Mouse (Mus musculus) gastrocnemius, adult 2 months (tissue): Measurements from ENCODE around the gene Trim54. TPM values are rescaled to one million over a fixed set of nuclear protein-coding genes. Genes with fewer than 3 reads are reported as not detected.
A peak's percentile ranks its signal among the peaks of the same experiment; 100 is the strongest.

Source experiments
- DNase-seq: peaks from one replicate; pipeline ENCODE4 v3.0.0; 2022
- H3K27ac ChIP-seq: fragments of 200-600 bp; 2 replicates; pipeline ENCODE4 v1.8.1; 2022; ENCODE audit warnings: mild to moderate bottlenecking
- H3K4me3 ChIP-seq: fragments of 200-600 bp; 2 replicates; pipeline ENCODE4 v1.8.1; 2022; ENCODE audit warnings: mild to moderate bottlenecking, moderate library complexity
- CTCF ChIP-seq: fragments of 200-600 bp; IDR thresholded peaks from 2 replicates; pipeline ENCODE4 v1.8.1; 2022; ENCODE audit warnings: antibody characterized with exemption, mild to moderate bottlenecking, moderate library complexity
- intact Hi-C: fragments of 180-260 bp; cut with DNase I; formaldehyde crosslinking; loops from one replicate; pipeline ENCODE4 v1.15.1; 2025
- total RNA-seq, 2 experiments: library from RNA; stranded (reverse); gene quantifications; 2 replicates each; pipeline ENCODE4 v1.2.3; 2021

Gene Trim54
- total RNA-seq, 2 experiments from 2014 or later, result 356 to 504 TPM

DNA sequence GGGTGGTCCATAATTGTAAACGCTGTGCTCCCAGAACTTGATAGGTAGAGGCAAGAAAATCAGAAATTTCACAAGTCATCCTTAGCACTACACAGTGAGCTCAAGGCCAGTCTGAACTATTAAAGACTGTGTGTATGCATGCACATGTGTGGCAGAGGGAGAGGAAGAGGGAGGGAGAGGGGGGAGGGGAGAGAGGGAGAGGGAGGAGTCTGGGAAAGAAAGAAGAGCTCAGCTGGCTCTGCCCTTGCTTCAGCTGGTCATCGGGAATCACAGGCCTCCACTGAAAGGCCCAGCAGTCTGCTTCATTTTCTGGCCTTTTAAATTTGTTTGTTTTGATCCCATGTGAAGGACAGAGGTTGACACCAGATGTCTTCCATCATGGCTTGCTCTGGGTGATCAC is 7.0 kb downstream of the Trim54 start:
- TF ChIP-seq CTCF, result no peak
- no peak for DNase-seq
- intact Hi-C loops, result no loop called here
- Histone ChIP-seq H3K4me3 (peak overlapping the region; percentile 28), H3K27ac (peak overlapping the region; percentile 72)

DNA sequence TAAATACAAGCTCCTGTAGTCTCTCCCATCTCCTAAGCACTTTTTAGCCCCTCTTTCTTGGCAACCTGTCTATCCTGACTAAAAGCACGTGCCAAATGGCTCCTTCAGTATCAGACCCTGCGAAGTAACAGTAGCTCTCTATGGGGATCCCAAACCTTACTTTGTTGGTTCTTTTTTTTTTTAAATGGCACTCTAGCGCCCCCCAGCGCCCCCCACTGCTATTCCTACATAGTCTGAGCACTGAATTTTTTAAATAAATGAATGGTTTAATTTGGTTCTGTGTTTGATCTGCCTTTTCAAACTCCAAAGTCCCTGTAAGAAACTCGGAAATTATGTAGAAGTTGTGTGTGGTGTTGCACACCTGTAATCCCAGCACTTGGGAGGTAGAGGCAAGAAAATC is 9.5 kb downstream of the Trim54 start:
- TF ChIP-seq CTCF, result peak; percentile 14; the same call in 1 of the 2 replicates
- Histone ChIP-seq H3K4me3 (no peak overlapping the region), H3K27ac (no peak overlapping the region)
- intact Hi-C loops, result no loop called here
- DNase-seq, result no peak

DNA sequence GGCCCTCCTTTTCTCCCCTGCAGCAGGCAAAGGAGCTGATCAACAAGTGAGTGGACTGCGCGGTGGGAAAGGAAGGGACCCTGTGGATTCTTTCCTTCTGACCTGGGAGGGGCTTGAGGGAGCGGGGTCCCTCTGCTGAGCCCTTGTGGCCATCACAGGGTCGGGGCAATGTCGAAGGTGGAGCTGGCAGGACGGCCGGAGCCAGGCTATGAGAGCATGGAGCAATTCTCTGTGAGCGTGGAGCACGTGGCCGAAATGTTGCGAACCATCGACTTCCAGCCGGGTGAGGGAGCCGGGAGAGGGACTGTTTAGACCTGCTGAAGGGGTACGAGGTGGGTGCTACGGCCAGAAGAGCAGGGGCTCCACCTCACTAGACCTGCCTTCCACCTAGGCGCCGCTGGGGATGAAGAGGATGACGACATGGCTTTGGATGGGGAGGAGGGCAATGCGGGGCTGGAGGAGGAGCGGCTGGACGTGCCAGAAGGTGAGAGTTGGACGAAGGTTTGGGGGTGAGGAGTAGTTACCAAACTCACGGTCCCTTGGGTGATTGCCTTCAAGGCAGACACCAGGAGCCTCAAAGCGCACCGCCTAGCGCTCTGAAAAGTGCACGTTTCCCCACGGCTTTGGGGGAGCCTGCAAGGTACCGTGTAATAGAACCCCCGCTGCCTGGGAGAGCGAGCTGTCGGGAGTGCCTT is 20.4 kb downstream of the Trim54 start:
- DNase-seq, result no peak
- Histone ChIP-seq H3K4me3 (no peak overlapping the region), H3K27ac (no peak overlapping the region)
- no peak for TF ChIP-seq CTCF
- intact Hi-C loops, result no loop called here

DNA sequence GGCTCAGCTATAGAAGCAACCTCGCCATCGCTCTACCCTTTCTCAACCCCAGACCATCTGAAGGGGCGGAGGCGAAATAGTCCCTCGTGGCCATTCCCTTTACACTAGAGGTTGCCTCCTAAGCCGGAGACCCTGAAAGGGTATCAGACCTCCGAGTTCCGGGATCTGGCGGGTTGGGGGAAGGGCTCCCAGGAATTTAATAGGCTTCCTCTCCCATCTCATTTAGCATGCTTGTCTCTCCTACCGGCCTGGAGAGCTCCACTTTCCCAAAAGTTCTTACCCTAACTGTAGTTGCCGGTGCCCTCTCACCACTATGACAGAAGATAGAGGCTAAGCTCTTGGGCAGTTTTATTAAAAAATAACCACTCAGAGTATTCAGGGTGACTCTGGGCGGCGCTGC is 21.1 kb downstream of the Trim54 start:
- Histone ChIP-seq H3K4me3 (no peak overlapping the region), H3K27ac (no peak overlapping the region)
- no peak for TF ChIP-seq CTCF
- DNase-seq, result peak; percentile 28
- intact Hi-C loops, result no loop called here

DNA sequence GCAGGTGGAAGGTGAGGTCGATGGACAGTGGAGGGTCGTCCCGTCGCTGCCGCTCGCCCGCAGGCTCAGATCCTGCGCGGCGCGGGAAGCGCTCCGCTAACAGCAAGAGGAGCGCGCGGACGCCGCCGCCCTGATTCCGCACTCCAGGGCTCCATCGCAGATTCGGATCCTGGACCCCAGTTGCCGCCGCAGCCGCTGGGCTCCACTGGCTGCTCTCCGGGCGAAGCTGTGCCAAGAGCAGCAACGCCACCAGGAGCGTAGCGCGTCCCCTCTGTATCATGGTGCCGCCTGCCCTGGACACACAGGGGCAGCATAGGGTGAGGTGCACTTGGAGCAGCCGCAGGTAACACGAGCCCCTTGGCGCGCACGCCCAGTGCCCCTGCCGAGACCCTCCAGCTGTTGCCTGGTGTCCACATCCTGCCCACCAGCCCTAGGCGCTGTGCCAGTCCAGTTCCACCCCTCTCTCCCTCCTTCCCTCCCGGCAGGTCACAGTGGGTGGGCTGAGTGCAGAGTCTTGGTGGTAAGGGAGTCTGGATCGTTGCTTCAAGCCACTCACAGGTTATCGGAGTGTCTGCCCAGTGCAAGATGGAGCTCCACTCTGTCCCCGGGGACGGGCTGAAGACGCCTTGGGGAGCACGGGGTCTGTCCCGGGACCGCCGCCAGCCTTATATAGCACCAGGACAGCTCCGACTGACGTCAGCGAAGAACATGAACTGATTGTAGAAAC is 21.9 kb downstream of the Trim54 start, which contains the start of gene Ucn:
Gene Ucn (minus strand): TSS at position 589 of the 727 bp plus-strand sequence.
- Histone ChIP-seq H3K4me3 (no peak within 1 kb of the TSS), H3K27ac (no peak within 1 kb of the TSS)
- peak; percentile 53 for DNase-seq
- intact Hi-C loops, result no loop called here
- no peak for TF ChIP-seq CTCF

DNA sequence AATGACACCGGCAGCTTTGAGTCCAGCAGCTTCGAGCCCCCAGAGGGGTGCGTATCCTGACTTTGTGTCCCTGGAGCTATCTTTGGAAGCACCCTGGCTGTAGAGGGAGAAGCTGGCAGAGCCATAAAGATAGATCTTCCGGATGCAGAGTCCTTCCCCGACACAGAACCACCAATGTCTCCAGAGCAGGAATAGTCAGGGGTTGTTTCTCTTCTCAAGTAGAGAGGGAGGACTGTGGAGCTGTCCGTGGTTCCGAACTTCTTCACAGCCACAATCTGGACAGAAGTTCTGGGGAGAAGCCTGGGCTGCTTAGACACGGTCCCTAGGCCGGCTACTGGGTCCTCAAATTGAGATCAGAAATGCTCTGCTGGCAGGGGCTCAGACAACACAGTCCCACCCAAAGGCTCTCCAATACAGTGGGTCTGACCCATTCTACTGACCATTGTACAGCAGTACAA is 22.5 kb downstream of the Trim54 start:
- Histone ChIP-seq H3K4me3 (no peak overlapping the region), H3K27ac (no peak overlapping the region)
- TF ChIP-seq CTCF, result no peak
- intact Hi-C loops, result no loop called here
- DNase-seq, result no peak

DNA sequence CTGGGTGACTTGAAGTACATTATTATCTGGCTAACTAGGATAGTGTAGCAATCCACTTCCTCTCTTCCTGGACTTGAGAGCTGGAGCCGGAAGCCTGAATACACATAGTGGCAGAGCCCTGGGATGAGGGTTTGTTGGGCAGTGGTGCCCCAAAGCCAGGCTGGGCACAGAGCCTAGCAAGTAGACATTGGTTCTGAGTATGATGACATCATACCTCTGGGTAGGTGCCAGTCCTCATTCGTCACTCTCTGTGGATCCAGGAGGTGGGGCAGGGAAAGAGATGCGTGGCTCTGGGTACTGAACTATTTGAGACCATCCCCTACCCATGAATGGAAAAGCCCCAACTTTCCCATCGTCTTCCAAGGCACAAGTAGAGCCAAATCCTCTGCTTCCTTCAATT is 33.3 kb downstream of the Trim54 start:
- intact Hi-C loops, result no loop called here
- no peak overlapping the region for H3K4me3 ChIP-seq
- no peak for DNase-seq
- no peak overlapping the region for H3K27ac ChIP-seq
- TF ChIP-seq CTCF, result no peak

DNA sequence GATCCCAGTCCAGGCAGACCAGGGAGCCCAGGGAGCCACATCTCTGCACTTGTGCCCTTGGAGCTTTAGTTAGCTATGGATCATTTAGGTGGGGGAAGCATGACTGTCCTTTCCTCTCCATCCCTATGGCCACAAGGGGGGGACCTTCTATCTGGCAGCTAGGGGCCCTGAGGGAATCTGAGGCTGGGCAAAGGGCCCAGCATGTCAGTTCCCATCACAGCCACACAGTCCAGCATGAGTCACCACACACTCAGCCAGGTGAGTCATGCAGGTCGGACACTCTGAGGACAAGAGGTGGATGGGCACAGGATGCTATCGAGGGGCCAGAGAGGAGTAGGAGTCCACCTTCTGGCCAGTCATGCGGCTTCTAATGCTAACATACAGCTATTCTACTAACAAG is 35.2 kb downstream of the Trim54 start:
- peak; percentile 18; the same call in 1 of the 2 replicates for TF ChIP-seq CTCF
- Histone ChIP-seq H3K4me3 (no peak overlapping the region), H3K27ac (peak overlapping the region; percentile 93)
- intact Hi-C loops, result no loop called here
- DNase-seq, result peak; percentile 28

DNA sequence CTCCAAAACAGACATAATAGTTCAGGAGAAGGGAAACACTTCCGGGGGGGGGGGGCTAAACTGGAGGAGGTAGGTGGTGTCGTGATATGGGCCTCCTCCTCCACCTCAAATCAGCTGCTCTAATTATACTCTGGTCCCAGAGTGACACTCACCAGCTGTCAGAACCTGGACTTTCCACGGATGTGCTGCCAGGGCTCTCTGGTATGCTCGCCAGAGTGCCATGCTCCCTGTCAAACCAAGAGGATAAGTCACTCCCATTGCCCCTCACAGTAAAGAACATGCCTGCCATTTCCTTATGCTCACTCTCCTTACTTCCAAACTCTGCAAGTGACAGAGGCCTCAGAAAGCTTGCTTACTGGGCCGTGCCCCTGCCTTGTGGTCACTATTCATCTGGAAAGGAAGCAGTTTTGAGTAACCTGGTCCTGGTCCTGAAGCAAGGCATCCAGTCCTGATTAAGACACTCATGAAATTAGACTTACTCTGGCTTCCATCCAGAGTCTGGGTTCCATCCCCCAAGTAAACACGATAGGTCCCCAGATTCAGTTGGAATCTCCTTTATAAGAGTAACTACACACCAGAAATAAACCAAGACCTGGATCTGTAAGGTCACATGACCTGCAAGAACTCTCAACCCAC is 37.1 kb downstream of the Trim54 start:
- peak; percentile 72 for DNase-seq
- no peak for TF ChIP-seq CTCF
- intact Hi-C loops, result loop anchor here (2.0 kb wide), 1 partner anchor 25 kb away; the partner anchor contains the start of gene Gm29609
- peak overlapping the region; percentile 95 for H3K4me3 ChIP-seq
- peak overlapping the region; percentile 93 for H3K27ac ChIP-seq

DNA sequence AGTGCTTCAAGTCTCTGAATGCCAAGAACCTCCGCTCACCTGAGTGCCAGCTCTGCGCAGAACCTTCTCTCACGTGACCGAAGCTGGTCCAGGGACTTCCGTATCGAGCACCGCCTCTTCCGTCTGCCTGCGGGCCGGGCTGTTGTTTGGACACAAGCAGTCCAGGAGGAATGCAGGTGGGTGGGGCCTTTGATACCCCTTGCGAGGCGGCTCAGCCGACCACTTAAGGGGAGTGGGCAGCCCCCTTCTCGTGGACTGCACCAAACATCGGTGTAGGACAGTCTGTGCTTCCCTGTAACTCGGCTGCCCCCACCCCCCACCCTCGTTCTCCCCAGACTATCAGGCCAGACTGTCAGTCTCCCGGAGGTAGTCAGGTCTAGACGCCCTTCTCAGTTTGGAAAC is 37.6 kb downstream of the Trim54 start, which contains the start of gene Mpv17:
Gene Mpv17 (minus strand): TSS at position 100 of the 402 bp plus-strand sequence.
- TF ChIP-seq CTCF, result no peak
- Histone ChIP-seq H3K27ac (peak within 1 kb of the TSS; percentile 93), H3K4me3 (peak within 1 kb of the TSS; percentile 95)
- intact Hi-C loops, result loop anchor here (2.0 kb wide), 1 partner anchor 25 kb away; the partner anchor contains the start of gene Gm29609
- DNase-seq, result peak; percentile 90

DNA sequence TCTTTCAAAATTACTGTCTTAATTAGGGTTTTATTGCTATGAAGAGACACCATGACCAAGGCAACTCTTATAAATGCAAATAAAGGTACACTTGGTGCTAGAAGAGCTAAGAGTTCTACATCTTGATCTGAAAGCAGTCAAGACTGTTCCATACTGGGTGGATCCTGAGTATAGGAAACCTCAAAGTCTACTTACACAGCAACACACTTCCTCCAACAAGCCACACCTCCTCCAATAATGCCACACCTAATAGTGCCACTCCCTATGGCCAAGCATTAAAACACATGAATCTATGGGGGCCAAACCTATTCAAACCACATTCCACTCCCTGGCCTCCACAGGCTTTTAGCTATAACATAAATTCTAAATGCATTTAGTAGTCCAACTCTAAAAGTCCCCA is 46.0 kb downstream of the Trim54 start:
- H3K27ac ChIP-seq, result no peak overlapping the region
- H3K4me3 ChIP-seq, result no peak overlapping the region
- TF ChIP-seq CTCF, result no peak
- intact Hi-C loops, result no loop called here
- DNase-seq, result no peak

DNA sequence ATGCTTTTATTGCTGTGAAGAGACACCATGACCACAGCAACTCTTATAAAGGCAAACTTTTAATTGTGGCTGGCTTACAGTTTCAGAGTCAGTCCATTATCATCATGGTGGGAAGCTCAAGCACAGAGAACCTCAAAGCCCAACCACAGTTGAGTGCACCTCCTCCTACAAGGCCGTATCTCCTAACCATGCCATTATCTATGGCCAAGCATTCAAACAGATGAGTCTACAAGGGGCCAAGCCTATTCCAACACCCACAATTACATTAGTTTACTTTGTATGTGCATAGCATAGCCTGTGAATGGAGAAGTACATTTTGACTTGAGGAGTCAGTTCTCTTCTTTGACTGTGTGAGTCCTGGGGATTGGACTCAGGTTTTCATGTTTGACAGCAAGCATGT is 48.4 kb downstream of the Trim54 start:
- TF ChIP-seq CTCF, result no peak
- Histone ChIP-seq H3K4me3 (no peak overlapping the region), H3K27ac (no peak overlapping the region)
- DNase-seq, result no peak
- intact Hi-C loops, result no loop called here

DNA sequence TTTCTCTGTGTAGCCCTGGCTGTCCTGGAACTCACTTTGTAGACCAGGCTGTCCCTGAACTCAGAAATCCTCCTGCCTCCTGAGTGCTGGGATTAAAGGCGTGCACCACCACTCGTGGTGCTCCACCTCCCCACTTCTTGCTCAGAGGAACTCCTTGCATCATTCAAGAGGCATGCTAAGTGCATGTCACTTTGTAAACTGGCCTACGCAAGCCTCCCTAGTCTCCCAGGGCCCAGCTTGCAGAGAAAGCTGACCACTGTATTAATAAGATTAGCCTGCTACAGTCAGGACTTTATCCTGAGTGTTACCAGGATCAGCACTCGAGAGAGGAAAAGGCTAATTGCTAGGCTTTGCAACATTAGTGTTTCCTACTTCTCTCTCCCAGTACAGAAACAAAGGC is 52.1 kb downstream of the Trim54 start:
- no peak overlapping the region for H3K27ac ChIP-seq
- intact Hi-C loops, result no loop called here
- DNase-seq, result no peak
- H3K4me3 ChIP-seq, result no peak overlapping the region
- TF ChIP-seq CTCF, result no peak
